Mouse (Mus musculus) brain, adult 2 months (tissue): ENCODE results near the gene Dcun1d4.
A peak's percentile ranks its signal among the peaks of the same experiment; 100 is the strongest.

Experiments
- DNase-seq: peaks from one replicate; pipeline ENCODE4 v3.0.0; 2011; ENCODE audit warnings: low read depth, low spot score

The Dcun1d4 gene

DNA sequence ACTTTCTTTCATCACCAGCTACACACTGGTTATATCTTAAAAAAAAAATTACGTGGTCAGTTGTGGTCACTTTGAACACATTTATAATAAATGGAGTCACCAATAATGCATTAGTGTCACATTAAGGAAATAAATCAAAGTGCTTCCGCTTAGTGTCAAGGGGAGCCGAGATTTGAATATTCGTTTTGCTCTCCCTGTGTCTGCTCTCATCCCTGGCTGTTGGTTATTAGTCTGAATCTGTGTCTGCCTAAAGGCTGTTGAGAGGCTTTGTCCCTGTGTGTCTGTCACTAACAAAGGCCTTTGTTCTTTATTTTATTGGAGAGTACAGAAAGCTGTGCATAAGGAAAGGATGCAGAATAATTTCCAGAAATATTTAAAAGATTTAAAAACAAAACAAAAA is 105.8 kb downstream of the Dcun1d4 start:
- DNase-seq: no peak

DNA sequence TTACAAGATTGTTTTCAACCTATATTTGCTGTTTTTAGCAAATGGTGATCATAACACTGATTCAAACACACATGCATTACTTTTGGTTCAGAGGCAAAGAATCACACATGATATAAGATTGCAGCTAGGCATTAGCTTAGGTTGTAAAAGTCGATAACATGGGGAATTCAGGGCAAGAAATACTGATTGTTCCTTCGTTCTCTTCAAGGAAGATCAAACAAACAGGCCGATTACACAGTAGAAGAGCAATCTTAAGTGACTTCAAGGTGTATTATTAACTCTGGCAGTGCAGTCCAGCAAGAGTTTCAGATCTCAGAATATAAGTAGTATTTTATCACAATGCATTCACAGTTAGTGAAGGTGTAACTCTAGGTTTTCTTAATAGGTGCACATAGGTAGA is 106.3 kb downstream of the Dcun1d4 start:
- DNase-seq: no peak

DNA sequence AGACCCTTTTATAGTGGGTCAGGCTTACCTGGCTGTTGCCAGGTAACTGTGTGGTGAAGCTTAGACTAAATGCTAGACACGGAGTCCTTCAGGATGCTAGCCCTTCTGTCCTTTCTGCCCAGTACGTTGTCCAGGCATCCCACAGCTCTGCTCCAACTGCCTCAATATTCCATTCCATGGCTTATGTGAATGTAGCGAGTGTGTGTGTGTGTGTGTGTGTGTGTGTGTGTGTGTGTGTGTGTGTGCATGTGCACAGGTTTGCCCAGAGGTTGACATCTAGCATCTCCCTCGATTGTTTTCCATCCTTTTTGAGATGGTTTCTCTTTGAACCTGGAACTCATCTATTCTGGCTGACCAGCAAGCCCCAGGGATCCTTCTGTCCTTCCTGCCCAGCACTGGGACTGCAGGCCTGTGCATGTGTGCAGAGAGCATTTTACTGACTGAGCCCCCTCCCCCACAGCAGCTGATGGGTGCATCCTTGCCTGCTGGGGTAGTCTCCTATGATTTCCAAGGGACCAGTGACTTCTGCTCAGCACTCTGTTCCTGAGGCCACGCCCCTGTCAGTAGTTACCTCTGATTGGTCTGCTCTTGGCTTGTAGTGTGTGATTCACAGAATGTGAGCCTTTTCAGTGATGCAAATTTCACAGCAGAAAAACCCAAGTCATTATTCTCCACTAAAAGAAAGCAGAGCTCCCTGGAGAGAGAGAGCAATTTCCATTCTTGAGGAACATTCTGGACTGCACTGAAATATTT is 118.3 kb downstream of the Dcun1d4 start:
- DNase-seq: peak; percentile 29

DNA sequence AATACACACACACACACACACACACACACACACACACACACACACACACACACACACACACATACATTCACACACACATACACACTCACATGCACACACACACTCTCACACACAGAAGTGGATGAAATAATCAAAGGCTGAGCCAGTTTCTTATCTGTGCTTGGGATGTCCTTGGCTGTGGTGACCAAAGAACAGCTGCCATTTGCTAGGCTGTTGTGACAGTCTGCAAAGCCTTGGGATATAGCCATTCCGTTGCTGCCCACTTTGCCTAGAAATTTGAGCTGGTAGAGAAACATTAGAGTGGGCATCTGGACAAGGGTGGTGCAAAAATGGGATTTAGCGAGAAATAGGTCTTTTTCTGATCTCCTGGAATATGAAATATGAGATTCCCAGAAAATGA is 119.2 kb downstream of the Dcun1d4 start:
- DNase-seq: no peak

DNA sequence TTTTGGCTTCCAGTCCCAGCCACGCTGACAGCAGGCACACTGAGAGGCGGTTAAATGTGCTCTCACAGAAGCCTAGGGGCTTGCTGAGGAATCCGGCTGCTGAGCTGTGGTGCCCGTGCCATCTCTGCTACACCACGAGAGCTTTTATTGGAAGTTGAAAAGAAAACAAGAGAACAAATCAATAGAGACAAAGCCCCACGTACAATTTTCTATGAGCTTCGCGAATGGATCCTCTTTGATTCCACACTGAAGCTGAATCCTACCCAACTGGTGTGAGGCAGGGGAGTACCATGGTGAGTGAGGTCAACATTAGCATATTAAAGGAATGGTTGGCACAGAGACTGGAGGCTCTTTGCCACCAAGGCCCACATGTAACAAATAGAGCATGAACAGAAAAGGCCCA is 120.6 kb downstream of the Dcun1d4 start:
- DNase-seq: peak; percentile 39

DNA sequence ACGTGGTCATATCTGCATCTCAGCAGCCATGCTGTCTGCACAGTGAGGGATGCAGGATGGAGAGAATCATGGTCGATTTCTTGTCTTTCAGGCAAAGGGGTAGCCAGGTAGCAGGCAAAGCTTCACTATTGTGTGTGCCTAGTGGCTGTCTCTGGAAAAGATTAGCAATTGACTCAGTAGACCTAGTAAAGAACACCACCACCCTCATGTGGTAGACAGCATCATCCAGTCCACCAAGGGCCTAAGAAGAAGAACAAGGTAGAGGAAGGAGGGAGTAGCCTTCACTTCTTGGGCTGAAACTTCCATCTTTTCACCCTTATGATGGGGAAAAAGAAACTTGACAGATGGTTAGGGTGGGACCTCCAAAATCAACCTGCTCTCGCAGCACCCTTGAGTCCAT is 122.1 kb downstream of the Dcun1d4 start:
- no peak for DNase-seq

DNA sequence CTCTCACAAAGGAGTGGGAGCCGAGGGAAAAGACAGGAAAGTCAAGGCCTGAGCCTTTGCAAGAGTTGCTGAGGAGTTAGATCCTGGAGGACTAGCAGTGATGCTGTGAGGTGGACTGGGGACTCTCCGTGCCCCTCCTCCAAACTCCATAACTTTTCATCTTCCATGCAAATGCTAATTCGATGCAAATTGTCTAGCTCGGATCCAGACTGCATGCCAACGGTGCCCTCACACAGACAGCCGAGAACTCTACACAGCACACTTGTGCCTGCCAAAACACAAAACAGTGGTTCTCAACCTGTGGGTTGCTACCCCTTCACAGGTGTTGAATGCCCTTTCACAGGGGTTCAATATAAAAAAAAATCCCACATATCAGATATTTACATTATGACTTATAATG is 123.7 kb downstream of the Dcun1d4 start:
- DNase-seq: peak; percentile 62

DNA sequence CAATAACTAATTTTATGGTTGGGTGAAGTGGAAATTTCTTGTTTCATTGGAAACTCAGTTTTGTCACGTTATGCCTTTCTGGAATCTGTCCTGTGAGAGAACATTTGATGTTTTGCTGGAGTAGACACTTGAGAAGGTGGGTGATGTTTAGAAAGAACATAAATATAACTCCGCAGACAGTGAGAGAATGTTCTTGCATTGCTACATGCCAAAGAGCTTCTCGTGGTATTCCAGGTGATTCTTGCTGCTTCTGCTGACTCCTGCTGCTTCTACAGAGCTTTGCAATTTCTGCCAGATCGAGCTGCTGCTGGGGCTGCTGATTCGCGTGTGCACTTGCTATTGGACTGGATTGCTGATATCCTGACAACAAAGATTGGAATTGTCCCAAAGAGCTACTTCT is 124.2 kb downstream of the Dcun1d4 start:
- DNase-seq: peak; percentile 77
